20 mouse cellular contexts compared by ENCODE assay signal in the genomic region with DNA sequence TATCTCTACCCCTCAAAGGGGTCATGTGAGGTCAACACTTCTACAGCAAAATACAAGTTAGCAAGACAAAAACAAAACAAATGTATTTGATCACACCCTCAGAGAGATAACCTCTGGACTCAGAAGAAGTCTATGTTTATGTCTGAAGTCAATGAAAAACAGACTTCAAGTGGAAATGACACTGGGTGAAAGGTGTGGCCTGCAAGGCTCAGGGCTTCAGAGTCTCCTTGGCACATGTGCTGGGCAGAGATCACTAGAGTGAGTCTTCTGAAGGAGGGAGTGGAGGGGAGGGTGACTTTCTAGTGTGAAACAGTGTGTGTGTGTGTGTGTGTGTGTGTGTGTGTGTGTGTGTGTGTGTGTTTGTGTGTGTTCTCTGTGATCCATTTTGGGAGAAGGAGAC.
A peak's percentile ranks its signal among the peaks of the same experiment; 100 is the strongest.
DNase-seq lines count a peak whose midpoint lies in the region; ATAC-seq and TF ChIP-seq lines count a peak whose summit lies in the region.
"Had no signal": no experiment of that assay in that cellular context is flagged by ENCODE, and none has a peak within 500 bp of the region (broad histone marks: within the 10 kb centered on the region; RNA-seq: fewer than 3 reads in every experiment).

No protein-coding gene starts in this region.

- H3K9ac ChIP-seq in heart, embryonic 14.5 days (ENCODE audit: low read length), result no peak overlapping the region
- H3K9ac ChIP-seq in heart, adult 2 months (ENCODE audit: low read depth, low read length), result no peak overlapping the region
- H3K9ac ChIP-seq in kidney, embryonic 15.5 days, result no peak overlapping the region
- H3K9ac ChIP-seq: forebrain, embryonic 13.5 days; hindbrain, embryonic 12.5 days; intestine, embryonic 15.5 days; limb, embryonic 13.5 days; neural tube, embryonic 13.5 days had no signal

- no peak for TF ChIP-seq POLR2A in heart, adult 2 months (IDR thresholded peaks at IDR 0.05; ENCODE audit: insufficient read depth, low read depth, low read length)

- no peaks in the 10 kb centered on the region for H3K36me3 ChIP-seq in heart, embryonic 14.5 days (ENCODE audit: control insufficient read depth, insufficient read depth, low read length)
- H3K36me3 ChIP-seq in heart, adult 2 months (ENCODE audit: control insufficient read depth, insufficient read depth, low read length), result no peaks in the 10 kb centered on the region
- H3K36me3 ChIP-seq in kidney, embryonic 15.5 days, result no peaks in the 10 kb centered on the region
- H3K36me3 ChIP-seq: hindbrain, embryonic 12.5 days; intestine, embryonic 15.5 days; limb, embryonic 13.5 days; midbrain, embryonic 10.5 days; neural tube, embryonic 13.5 days had no signal

- H3K79me2 ChIP-seq in heart, adult 2 months (replicated peaks; ENCODE audit: control insufficient read depth, insufficient read depth, low read length), result no peaks in the 10 kb centered on the region

- peaks cover 19 to 34% of the 10 kb centered on the region in 2 experiments for H3K4me1 ChIP-seq in heart, embryonic 14.5 days (ENCODE audit: control insufficient read depth in 2 of 2, insufficient read depth in 2 of 2, low read length in 2 of 2)
- H3K4me1 ChIP-seq in heart, adult 2 months (ENCODE audit: control insufficient read depth, insufficient read depth, low read length), result peaks cover 16% of the 10 kb centered on the region
- H3K4me1 ChIP-seq in kidney, embryonic 15.5 days, result peaks cover 32% of the 10 kb centered on the region
- H3K4me1 ChIP-seq: neural tube, embryonic 13.5 days had no signal

- intact Hi-C loops in heart, adult 2 months (cut with DNase I), result no loop called here

- no peak for ATAC-seq in heart, embryonic 14.5 days (ENCODE audit: insufficient number of reproducible peaks, insufficient read depth, low FRiP score, low read depth)
- no peak for ATAC-seq in kidney, embryonic 15.5 days (replicated peaks; ENCODE audit: low FRiP score)
- ATAC-seq in CD4-positive, CD25-positive, alpha-beta regulatory T cell, adult 4 months, result peak; percentile 40
- ATAC-seq: forebrain, embryonic 13.5 days; intestine, embryonic 15.5 days had no signal

- H3K27ac ChIP-seq in heart, embryonic 14.5 days (replicated peaks in 1 of 2; ENCODE audit: control insufficient read depth in 1 of 2, insufficient read depth in 1 of 2, low read depth in 2 of 2, low read length in 2 of 2), result peak overlapping the region; percentile 67 to 75
- no peak overlapping the region for H3K27ac ChIP-seq in heart, adult 2 months
- H3K27ac ChIP-seq in kidney, embryonic 15.5 days, result peak overlapping the region; percentile 67
- H3K27ac ChIP-seq: forebrain, embryonic 13.5 days; hindbrain, embryonic 12.5 days; intestine, embryonic 15.5 days; limb, embryonic 13.5 days; midbrain, embryonic 10.5 days; neural tube, embryonic 13.5 days had no signal

- no peak for TF ChIP-seq CTCF in heart, adult 2 months (IDR thresholded peaks at IDR 0.05)

- no peak for TF ChIP-seq EP300 in heart, adult 2 months (IDR thresholded peaks at IDR 0.05; ENCODE audit: insufficient read depth, low read depth, low read length)

- no peak overlapping the region for H3K4me3 ChIP-seq in heart, embryonic 14.5 days (ENCODE audit: control insufficient read depth in 1 of 2, insufficient read depth in 1 of 2, low read depth in 1 of 2, low read length in 2 of 2)
- no peak overlapping the region for H3K4me3 ChIP-seq in heart, adult 2 months
- no peak overlapping the region for H3K4me3 ChIP-seq in kidney, embryonic 15.5 days (replicated peaks)
- H3K4me3 ChIP-seq: forebrain, embryonic 13.5 days; hindbrain, embryonic 12.5 days; intestine, embryonic 15.5 days; limb, embryonic 13.5 days; midbrain, embryonic 10.5 days; neural tube, embryonic 13.5 days had no signal

- DNase-seq in heart, adult 2 months, result no peak
- no peak for DNase-seq in kidney, adult 18-20 months
- DNase-seq in induced T-regulatory cell, adult 2 months (ENCODE audit: low read depth), result peak; percentile 53
- no peak for DNase-seq in gastrocnemius, postnatal 25 days
- no peak for DNase-seq in left cerebral cortex, adult 11 months (ENCODE audit: low spot score)
- DNase-seq: adrenal gland, adult 8-10 months; B cell, adult 2 months; cerebellum, adult 11 months; lung, postnatal 14 days; right cerebral cortex, postnatal 25 days; thymus, postnatal 36 days had no signal

- H3K4me2 ChIP-seq in heart, embryonic 14.5 days (ENCODE audit: low read length), result no peak overlapping the region
- H3K4me2 ChIP-seq in kidney, embryonic 15.5 days, result no peak overlapping the region
- H3K4me2 ChIP-seq: forebrain, embryonic 13.5 days; hindbrain, embryonic 12.5 days; intestine, embryonic 15.5 days; limb, embryonic 13.5 days; neural tube, embryonic 13.5 days had no signal

- peaks cover 2% of the 10 kb centered on the region; the same call in 1 of the 2 replicates for H3K9me3 ChIP-seq in heart, embryonic 14.5 days (ENCODE audit: control insufficient read depth, low read length)
- no peaks in the 10 kb centered on the region for H3K9me3 ChIP-seq in kidney, embryonic 15.5 days (replicated peaks)
- H3K9me3 ChIP-seq: forebrain, embryonic 13.5 days; hindbrain, embryonic 12.5 days; intestine, embryonic 15.5 days; limb, embryonic 13.5 days; midbrain, embryonic 10.5 days; neural tube, embryonic 13.5 days had no signal

- H3K27me3 ChIP-seq in heart, embryonic 14.5 days (ENCODE audit: control insufficient read depth, insufficient read depth, low read length), result no peaks in the 10 kb centered on the region
- no peaks in the 10 kb centered on the region; the same call in 1 of the 2 replicates for H3K27me3 ChIP-seq in heart, adult 2 months (ENCODE audit: control insufficient read depth, insufficient read depth, low read length)
- H3K27me3 ChIP-seq in kidney, embryonic 15.5 days, result no peaks in the 10 kb centered on the region
- H3K27me3 ChIP-seq: forebrain, embryonic 13.5 days; hindbrain, embryonic 12.5 days; intestine, embryonic 15.5 days; limb, embryonic 13.5 days; neural tube, embryonic 13.5 days had no signal
